Mouse (Mus musculus) intestine, embryonic 15.5 days (tissue): ENCODE data around the gene Fndc3b. TPM values are rescaled to one million over a fixed set of nuclear protein-coding genes. Genes with fewer than 3 reads are reported as not detected.
A peak's percentile ranks its signal among the peaks of the same experiment; 100 is the strongest.

Experiments
- ATAC-seq: fragments of 200-750 bp; cut with Nextera tagmentation; 2 replicates; pipeline ENCODE4 v1.8.0; 2017; ENCODE audit warnings: moderate TSS enrichment, moderate library complexity
- H3K27ac ChIP-seq: fragments of 300-500 bp; sonication (generic); 2 replicates; pipeline ENCODE4 v1.5.1; 2015; ENCODE audit warnings: mild to moderate bottlenecking, inconsistent platforms
- H3K27me3 ChIP-seq: fragments of 300-500 bp; sonication (generic); replicated peaks from 2 replicates; pipeline ENCODE4 v1.6.1; 2015; ENCODE audit warnings: inconsistent platforms
- H3K36me3 ChIP-seq: fragments of 300-500 bp; sonication (generic); 2 replicates; pipeline ENCODE4 v1.6.1; 2015; ENCODE audit warnings: inconsistent platforms
- H3K4me1 ChIP-seq: fragments of 300-500 bp; sonication (generic); replicated peaks from 2 replicates; pipeline ENCODE4 v1.6.1; 2015; ENCODE audit warnings: inconsistent platforms
- H3K4me2 ChIP-seq: fragments of 300-500 bp; sonication (generic); replicated peaks from 2 replicates; pipeline ENCODE4 v1.6.1; 2015; ENCODE audit warnings: mild to moderate bottlenecking, inconsistent platforms
- H3K4me3 ChIP-seq: fragments of 300-500 bp; sonication (generic); replicated peaks from 2 replicates; pipeline ENCODE4 v1.5.1; 2015; ENCODE audit warnings: inconsistent platforms
- H3K9ac ChIP-seq: fragments of 300-500 bp; sonication (generic); 2 replicates; pipeline ENCODE4 v1.6.1; 2015; ENCODE audit warnings: inconsistent platforms
- H3K9me3 ChIP-seq: fragments of 300-500 bp; sonication (generic); 2 replicates; pipeline ENCODE4 v1.6.1; 2016; ENCODE audit warnings: inconsistent platforms
- WGBS: fragments of 180-500 bp; shearing (Covaris S2); methylation state at CpG from one replicate; pipeline ENCODE4 v1.1.7; 2015; 5-methylcytosine and 5-hydroxymethylcytosine counted together
- polyA plus RNA-seq: library from polyadenylated mRNA; unstranded; fragments of >200 nt; fragmentation: Nextera tagmentation; extraction: Ambion mirVana; gene quantifications from 2 replicates; pipeline ENCODE4 v1.2.1, GENCODE M21; 2015

Gene Fndc3b
- polyA plus RNA-seq, 1 experiment from 2014 or later: 20.1 TPM

DNA sequence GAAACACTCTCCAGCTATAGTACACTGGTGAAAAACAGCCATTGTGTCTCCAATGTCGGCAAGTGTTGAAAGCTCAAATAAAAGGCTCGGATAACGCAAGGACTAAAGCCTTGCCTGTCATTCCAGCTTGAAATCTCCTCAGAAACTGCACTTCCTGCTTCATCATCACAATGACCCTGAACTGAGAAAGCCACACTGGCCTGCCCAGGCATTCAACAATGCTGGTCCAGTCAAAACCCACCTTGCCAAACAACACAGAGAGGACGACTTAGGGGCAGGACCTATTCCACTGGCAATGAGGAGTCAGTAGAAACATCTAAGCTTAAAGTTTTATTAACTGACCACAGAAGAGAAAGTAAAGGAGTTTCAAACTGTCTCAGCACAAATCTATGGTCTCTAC lies 6.1 kb downstream of the Fndc3b start:
- H3K9ac ChIP-seq: no peak overlapping the region
- H3K27ac ChIP-seq: no peak overlapping the region
- 44% methylated on average over 4 of the region's 4 CpGs for WGBS
- no peaks in the 10 kb centered on the region for H3K27me3 ChIP-seq
- no peaks in the 10 kb centered on the region for H3K9me3 ChIP-seq
- H3K36me3 ChIP-seq: no peaks in the 10 kb centered on the region
- peaks cover 27% of the 10 kb centered on the region for H3K4me1 ChIP-seq
- H3K4me3 ChIP-seq: no peak overlapping the region
- no peak for ATAC-seq
- H3K4me2 ChIP-seq: no peak overlapping the region

GRCm38 (mm10) chr3:27704641-27705040 lies 6.5 kb downstream of the Fndc3b start:
- ATAC-seq: no peak
- Histone ChIP-seq H3K4me2 (no peak overlapping the region), H3K36me3 (no peaks in the 10 kb centered on the region), H3K4me1 (peaks cover 27% of the 10 kb centered on the region), H3K9ac (no peak overlapping the region), H3K27me3 (no peaks in the 10 kb centered on the region), H3K27ac (no peak overlapping the region), H3K9me3 (no peaks in the 10 kb centered on the region), H3K4me3 (no peak overlapping the region)
- 82% methylated on average over 9 of the region's 9 CpGs for WGBS

- Histone ChIP-seq H3K9ac (no peak overlapping the region), H3K36me3 (no peaks in the 10 kb centered on the region), H3K27ac (no peak overlapping the region), H3K4me1 (peaks cover 27% of the 10 kb centered on the region), H3K4me3 (no peak overlapping the region), H3K4me2 (no peak overlapping the region), H3K27me3 (no peaks in the 10 kb centered on the region), H3K9me3 (no peaks in the 10 kb centered on the region)
- WGBS: 87% methylated on average over 8 of the region's 8 CpGs
- ATAC-seq: no peak
Measured at GRCm38 (mm10) chr3:27703531-27703930, 7.6 kb downstream of the Fndc3b start.

GRCm38 (mm10) chr3:27703081-27703480 lies 8.0 kb downstream of the Fndc3b start:
- 97% methylated on average over 2 of the region's 2 CpGs for WGBS

DNA sequence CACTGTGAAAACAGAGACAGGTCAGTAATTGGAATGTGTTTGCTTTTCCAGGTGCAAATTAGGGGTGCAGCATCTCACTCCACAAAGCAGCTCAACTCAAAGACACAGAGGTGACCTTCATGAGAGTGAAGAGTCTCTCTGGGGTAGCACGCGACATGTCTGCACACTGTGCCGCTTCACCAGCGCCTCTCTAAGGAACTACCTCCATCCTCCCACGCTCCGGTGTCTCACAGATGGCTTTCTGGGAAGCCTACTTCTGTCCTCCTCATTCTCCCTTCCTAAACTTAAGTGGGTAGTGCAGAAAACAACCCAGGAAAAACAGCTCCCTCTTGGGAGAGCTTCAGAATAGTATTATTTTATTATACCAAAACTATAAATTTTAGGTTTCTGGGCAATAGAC lies 12.4 kb downstream of the Fndc3b start:
- WGBS: 89% methylated on average over 6 of the region's 6 CpGs
- H3K36me3 ChIP-seq: no peaks in the 10 kb centered on the region
- H3K27me3 ChIP-seq: no peaks in the 10 kb centered on the region
- ATAC-seq: no peak
- H3K9me3 ChIP-seq: no peaks in the 10 kb centered on the region
- H3K4me1 ChIP-seq: peaks cover 16% of the 10 kb centered on the region
- H3K4me3 ChIP-seq: no peak overlapping the region
- H3K9ac ChIP-seq: no peak overlapping the region
- H3K4me2 ChIP-seq: no peak overlapping the region
- no peak overlapping the region for H3K27ac ChIP-seq

More at GRCm38 (mm10) chr3:27703081-27703480, 8.0 kb downstream of the Fndc3b start:
- no peak for ATAC-seq
- H3K9ac ChIP-seq: no peak overlapping the region
- no peak overlapping the region for H3K4me3 ChIP-seq
- peaks cover 27% of the 10 kb centered on the region for H3K4me1 ChIP-seq
- H3K27me3 ChIP-seq: no peaks in the 10 kb centered on the region
- no peaks in the 10 kb centered on the region for H3K36me3 ChIP-seq
- H3K9me3 ChIP-seq: no peaks in the 10 kb centered on the region
- no peak overlapping the region for H3K27ac ChIP-seq
- H3K4me2 ChIP-seq: no peak overlapping the region

- Histone ChIP-seq H3K36me3 (no peaks in the 10 kb centered on the region), H3K9me3 (no peaks in the 10 kb centered on the region), H3K27ac (no peak overlapping the region), H3K27me3 (no peaks in the 10 kb centered on the region), H3K9ac (no peak overlapping the region), H3K4me2 (no peak overlapping the region), H3K4me1 (peaks cover 21% of the 10 kb centered on the region), H3K4me3 (no peak overlapping the region)
- 73% methylated on average over 5 of the region's 5 CpGs for WGBS
- ATAC-seq: no peak
Measured at GRCm38 (mm10) chr3:27696449-27696797, 14.7 kb downstream of the Fndc3b start.

DNA sequence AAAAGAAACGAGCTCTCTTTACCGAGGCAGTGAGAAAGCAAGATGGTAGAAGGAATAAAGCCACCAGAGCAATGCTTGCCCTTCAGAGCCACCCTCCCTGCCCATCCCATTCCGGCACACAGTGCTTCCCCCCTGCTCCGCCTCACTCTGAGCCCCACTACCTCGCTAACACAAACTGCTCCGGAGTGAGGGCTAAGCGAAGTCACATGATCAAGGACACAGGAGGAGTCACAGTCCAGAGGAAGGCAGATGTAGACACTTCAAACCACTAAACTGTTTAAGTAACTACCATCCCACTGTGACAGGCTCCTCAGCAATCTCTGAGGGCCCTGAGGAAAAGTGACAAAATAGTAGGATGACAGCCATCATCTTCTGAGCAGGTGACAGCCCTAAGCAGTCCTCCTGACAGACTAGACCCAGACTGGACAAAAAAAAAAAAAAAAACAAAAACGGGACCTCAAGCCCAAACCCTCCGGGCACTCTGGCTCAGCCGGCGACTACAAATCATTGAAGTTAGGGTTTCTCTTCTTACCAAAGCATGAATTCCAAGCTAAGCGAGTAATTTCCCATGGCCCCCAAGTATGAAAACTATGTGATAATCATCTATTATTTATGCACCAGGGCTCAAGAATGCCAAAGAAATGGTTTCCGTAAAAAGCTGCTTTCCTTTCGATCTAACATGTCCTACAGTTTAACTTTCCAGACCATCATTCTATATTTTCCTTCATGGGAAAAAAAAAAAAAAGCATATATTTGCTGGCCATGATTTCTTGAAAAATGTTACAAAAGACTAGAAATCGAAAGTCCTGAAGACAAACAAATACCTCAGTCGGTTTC lies 15.3 kb downstream of the Fndc3b start:
- H3K4me3 ChIP-seq: no peak overlapping the region
- ATAC-seq: no peak
- no peaks in the 10 kb centered on the region for H3K36me3 ChIP-seq
- H3K9ac ChIP-seq: no peak overlapping the region
- no peaks in the 10 kb centered on the region for H3K27me3 ChIP-seq
- no peaks in the 10 kb centered on the region for H3K9me3 ChIP-seq
- H3K4me1 ChIP-seq: peaks cover 24% of the 10 kb centered on the region
- H3K27ac ChIP-seq: no peak overlapping the region
- no peak overlapping the region; the same call in 1 of the 2 replicates for H3K4me2 ChIP-seq
- 57% methylated on average over 16 of the region's 16 CpGs for WGBS

- Histone ChIP-seq H3K9ac (no peak overlapping the region), H3K27me3 (no peaks in the 10 kb centered on the region), H3K36me3 (no peaks in the 10 kb centered on the region), H3K4me2 (no peak overlapping the region), H3K27ac (no peak overlapping the region), H3K4me3 (no peak overlapping the region), H3K9me3 (no peaks in the 10 kb centered on the region), H3K4me1 (peaks cover 34% of the 10 kb centered on the region)
- 70% methylated on average over 10 of the region's 10 CpGs for WGBS
- no peak for ATAC-seq
Measured at GRCm38 (mm10) chr3:27694586-27694985, 16.5 kb downstream of the Fndc3b start.

DNA sequence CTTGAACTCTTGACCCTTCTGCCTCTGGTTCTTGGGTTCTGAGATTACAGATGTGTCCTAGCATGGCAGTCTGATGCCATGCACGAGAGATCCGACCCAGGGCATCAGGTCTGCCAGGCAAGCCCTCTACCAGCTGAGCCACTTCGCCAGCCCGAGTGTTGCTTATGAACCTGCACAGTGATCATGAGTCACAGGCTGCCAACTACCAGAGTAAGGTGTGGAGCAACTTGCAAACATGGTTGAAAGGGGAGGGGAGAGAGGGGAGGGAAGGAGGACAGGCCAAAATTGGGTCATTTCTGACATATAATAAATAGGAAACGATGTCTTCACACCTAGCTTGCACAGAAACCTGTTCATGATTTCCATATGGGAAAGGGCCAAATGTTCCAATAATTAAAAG lies 17.0 kb downstream of the Fndc3b start:
- Histone ChIP-seq H3K9me3 (no peaks in the 10 kb centered on the region), H3K4me3 (no peak overlapping the region), H3K4me2 (no peak overlapping the region), H3K9ac (no peak overlapping the region), H3K27me3 (no peaks in the 10 kb centered on the region), H3K36me3 (no peaks in the 10 kb centered on the region), H3K27ac (no peak overlapping the region), H3K4me1 (peaks cover 38% of the 10 kb centered on the region)
- no peak for ATAC-seq
- 84% methylated on average over 5 of the region's 5 CpGs for WGBS

GRCm38 (mm10) chr3:27691486-27692160 lies 19.5 kb downstream of the Fndc3b start:
- no peak for ATAC-seq
- no peaks in the 10 kb centered on the region for H3K36me3 ChIP-seq
- no peak overlapping the region for H3K27ac ChIP-seq
- H3K4me1 ChIP-seq: peaks cover 43% of the 10 kb centered on the region
- H3K4me3 ChIP-seq: no peak overlapping the region
- WGBS: 72% methylated on average over 9 of the region's 9 CpGs
- H3K27me3 ChIP-seq: no peaks in the 10 kb centered on the region
- no peak overlapping the region for H3K4me2 ChIP-seq
- no peak overlapping the region for H3K9ac ChIP-seq
- H3K9me3 ChIP-seq: no peaks in the 10 kb centered on the region

GRCm38 (mm10) chr3:27690030-27690429 lies 21.1 kb downstream of the Fndc3b start:
- no peak overlapping the region for H3K4me3 ChIP-seq
- H3K9me3 ChIP-seq: no peaks in the 10 kb centered on the region
- H3K9ac ChIP-seq: no peak overlapping the region
- peaks cover 39% of the 10 kb centered on the region for H3K4me1 ChIP-seq
- H3K27ac ChIP-seq: peak overlapping the region; percentile 77
- 34% methylated on average over 6 of the region's 6 CpGs for WGBS
- H3K4me2 ChIP-seq: peak overlapping the region; percentile 21; the same call in 1 of the 2 replicates
- peak; percentile 66 for ATAC-seq
- H3K36me3 ChIP-seq: 0 out of 2 replicates have a peak, but pooled peaks cover 2% of the 10 kb centered on the region
- H3K27me3 ChIP-seq: no peaks in the 10 kb centered on the region

- H3K4me2 ChIP-seq: no peak overlapping the region
Measured at GRCm38 (mm10) chr3:27689149-27689865, 21.8 kb downstream of the Fndc3b start.

More at GRCm38 (mm10) chr3:27689149-27689865, 21.8 kb downstream of the Fndc3b start:
- ATAC-seq: peak; percentile 21; the same call in 1 of the 2 replicates
- WGBS: 58% methylated on average over 12 of the region's 12 CpGs
- no peak overlapping the region for H3K9ac ChIP-seq
- no peaks in the 10 kb centered on the region for H3K27me3 ChIP-seq
- H3K4me1 ChIP-seq: peaks cover 40% of the 10 kb centered on the region
- peak overlapping the region; percentile 77 for H3K27ac ChIP-seq
- 0 out of 2 replicates have a peak, but pooled peaks cover 2% of the 10 kb centered on the region for H3K36me3 ChIP-seq
- no peak overlapping the region for H3K4me3 ChIP-seq
- H3K9me3 ChIP-seq: no peaks in the 10 kb centered on the region
